Mouse (Mus musculus) c-Kit-negative CD71-positive TER-119-positive erythroid progenitor cells, embryonic 14.5 days (primary cell): ENCODE data around the gene Ttc28.
"Not testable (repeated sequence)": the region's sequence is repeated elsewhere in the genome, so short reads cannot be mapped to it uniquely, and the experiment has no call there.

Experiments
- DNase-seq: peaks from one replicate; pipeline ENCODE4 v3.0.0-alpha.2; 2013; ENCODE audit warnings: low read depth, low spot score

Gene Ttc28

DNA sequence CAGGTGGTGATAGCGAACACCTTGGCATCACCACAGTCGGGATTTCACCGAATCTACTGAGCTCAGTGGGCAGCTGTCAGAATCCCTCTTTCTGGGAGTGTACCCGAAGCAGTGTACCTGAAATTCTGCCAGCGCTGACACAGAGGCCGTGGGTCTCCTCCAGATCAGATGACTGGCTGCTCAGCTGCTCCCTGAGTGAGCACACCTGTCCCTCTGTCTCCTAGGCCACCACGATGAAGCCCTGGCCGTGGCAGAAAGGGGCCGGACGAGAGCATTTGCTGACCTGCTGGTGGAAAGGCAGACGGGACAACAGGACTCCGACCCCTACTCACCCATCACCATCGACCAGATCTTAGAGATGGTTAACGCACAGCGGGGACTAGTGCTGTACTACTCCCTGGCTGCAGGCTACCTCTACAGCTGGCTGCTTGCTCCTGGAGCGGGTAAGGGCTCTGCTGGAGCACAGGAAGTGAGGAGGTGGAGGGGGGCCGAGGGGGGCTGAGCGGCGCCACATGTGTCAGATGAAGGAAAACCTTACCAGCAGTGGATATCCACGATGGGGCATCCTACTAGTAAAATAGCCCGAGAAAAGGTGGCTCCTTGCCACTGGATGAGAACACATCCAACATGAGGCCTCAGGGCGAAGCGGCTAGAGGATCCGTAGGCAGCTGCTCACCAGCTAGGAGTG, 353.6 kb downstream of the Ttc28 start:
- no peak for DNase-seq

DNA sequence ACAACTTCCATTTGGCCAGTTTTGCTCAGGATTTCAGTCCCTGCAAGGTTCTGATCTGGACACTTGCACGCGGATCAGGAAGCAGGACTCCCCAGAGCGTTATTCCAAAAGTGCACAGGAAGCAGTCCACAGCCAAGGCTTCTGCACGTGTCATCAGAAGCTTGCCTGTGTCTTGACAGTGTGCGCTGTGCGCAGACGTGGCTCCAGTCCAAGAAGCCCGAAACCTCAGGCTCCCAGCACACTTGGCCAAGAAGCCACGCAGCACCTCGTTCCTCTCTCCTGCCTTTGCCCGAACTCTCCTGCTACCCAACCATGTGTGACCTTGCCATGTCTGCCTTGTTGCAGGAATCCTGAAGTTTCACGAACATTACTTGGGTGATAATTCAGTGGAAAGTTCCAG, 355.5 kb downstream of the Ttc28 start:
- DNase-seq = no peak

DNA sequence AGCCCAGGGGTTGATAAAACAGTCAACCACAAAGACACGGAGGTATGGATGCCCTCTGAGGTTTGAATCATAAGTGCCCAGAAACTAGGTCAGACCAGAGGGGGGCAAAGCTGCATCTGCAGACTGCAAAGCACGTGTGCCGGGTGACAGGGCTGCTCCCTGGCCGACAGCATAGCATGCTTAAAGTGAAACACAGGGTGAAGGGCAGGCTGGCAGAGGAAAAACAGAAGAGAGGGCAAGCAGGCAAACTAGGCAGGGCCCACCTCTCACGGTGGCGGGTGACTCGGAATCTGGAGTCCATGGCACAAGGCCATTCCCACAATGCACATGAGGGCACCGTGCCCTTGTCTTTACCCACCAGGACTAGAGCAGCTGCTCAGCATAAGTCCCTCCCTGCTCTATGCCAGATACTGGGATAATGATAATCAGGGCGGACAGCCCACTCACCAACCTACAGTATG, 357.6 kb downstream of the Ttc28 start:
- DNase-seq = no peak

DNA sequence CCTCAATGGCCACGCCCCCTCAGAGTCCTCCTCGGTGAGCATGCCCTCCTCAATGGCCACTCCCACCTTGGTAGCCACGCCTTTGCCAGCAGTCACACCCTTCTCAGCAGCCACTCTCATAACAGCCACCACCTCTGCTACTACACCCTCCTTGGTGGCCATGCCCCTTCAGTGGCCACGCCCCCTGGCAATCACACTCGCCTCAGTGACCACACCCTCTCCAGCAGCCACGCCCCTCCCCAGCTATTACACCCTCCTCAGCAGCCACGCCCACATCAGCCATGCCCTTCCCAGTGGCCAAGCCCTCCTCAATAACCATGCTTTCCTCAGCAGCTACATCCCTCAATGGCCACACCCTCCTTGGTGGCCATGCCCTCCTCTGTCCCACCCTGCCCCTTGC, 359.6 kb downstream of the Ttc28 start:
- peak; percentile 44 for DNase-seq

DNA sequence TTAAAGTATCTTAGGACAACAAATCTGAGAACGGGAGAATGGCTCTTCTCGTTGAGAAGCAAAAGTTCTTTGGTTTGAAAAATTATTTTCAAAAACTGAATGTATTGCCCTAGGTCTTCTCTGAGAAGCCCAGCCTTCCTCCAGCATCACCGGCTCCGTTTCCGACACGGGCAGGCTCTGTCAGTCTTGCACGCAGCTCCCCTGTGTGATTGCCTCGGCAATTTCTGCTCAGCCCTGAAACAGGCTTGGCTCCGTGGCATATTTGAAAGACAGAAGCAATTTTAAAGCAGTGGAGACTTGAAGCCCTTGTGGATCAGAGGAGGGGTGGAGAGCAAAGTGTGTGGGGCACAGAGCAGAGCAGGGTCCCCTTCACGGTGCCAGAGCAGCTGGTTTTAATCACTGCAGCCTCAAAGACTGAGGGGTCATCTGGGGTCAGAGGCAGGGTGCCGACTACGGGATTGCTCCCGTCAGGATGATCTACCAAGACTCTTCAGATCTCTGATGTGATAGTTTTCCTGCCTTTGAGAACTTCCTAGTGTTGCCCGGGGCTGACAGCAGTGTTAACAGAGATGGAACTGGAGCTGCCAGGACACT, 363.9 kb downstream of the Ttc28 start:
- DNase-seq = no peak

DNA sequence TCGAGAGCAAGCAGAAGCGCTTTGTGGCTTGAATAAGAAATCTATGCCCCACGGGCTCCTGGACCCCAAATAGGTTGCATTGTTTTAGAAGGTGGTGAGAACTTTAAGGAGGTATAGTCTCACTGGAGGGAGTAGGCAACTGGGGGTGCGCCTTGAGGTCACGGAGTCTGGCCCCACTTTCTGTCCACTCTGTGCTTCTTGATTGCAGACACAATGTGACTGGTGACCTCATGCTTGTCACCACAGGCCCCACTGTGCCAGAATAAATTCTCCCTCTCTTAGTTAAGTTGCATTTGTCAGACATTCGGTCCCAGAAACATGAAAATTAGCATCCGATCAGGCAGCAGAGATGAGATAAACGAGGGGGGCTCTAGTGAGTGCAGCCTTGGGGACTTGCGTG, 364.5 kb downstream of the Ttc28 start:
- DNase-seq = no peak

DNA sequence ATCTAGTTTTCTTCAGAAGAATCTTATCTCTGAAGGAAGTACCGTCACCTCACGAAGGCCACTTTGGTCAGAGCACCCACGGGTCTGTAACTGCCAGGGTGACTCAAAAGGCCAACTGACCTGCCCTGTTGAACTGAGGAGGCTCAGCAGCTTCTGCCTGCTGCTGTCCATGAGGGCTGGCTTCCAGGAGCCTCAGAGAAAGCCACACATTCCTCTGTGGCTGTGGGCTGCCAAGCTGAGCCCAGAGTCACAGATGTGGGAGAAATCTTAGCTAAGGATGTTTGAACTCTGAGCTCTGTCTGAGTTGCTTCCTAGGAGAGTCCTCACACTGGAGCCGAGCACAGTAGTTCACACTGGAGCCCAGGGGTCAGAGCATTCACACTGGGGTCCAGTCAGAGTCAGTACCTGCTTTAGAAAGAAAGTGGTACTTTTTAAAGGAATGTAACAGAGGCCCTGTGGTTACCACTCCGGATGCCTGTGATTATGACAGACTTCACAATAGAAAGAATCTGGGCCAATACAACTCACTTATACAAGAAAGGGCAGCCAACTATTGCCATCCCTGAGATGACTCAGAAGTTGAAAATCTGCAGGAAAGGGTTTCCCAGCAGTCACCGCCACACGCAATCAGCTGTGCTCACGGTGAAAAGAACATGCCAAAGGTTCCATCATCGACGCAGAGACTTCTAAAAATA, 368.1 kb downstream of the Ttc28 start:
- no peak for DNase-seq

DNA sequence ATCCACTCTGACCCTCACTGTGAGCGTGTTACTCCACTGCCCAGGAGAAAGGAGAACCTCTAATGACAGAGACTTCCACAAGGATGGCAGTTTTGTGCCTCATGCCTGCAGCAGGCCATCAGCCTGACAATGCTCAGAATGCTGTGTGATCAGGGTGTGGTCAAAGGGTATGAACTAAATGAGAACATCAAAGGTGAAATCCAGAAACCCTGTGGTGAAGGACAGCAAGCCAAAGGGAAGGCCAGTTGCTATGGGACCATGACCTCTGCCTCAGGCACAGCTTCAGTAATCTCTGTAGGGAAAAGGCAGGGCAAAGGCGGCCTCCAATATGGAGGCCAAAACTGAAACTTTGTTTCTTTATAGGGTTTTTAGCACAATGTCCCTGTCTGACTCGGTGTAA, 372.5 kb downstream of the Ttc28 start:
- DNase-seq = no peak

DNA sequence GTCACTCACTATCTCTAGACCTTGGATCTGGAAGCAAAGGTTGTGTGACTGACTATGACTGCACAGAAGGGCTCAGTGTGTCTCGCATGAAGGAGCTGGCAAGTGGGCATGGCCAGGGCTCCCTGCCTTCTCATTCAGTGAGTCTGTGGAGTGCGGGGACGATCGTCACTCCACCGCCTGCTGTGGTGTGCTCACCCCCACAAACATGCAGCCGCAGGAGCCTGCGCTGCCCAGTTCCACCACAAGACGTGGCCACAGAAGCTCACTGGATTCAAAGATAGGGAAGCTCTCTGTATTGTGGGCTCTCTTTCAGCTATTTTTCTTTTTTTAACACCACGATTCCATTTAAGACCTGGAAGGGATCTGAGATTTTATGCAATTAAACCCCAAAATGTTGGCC, 374.8 kb downstream of the Ttc28 start:
- DNase-seq = no peak

DNA sequence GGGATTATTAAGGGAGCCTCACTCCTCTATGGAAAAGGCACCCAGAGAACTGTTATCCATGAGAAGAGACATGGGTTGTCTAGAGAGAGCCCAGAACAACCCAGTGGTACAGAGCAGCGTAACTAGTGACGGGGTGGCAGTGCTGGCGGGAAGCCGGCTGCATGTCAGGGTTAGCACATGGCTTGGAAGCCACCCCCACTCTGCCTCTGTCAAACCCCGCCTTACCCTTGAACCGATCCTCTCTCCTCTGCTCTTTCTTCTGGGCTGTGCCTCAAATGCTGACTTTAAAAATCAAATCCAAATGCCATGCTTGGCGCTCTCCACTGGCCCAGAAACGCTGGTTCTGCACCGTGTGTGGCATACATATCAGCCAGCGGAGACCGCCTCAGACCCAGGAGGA, 375.2 kb downstream of the Ttc28 start:
- DNase-seq = no peak

DNA sequence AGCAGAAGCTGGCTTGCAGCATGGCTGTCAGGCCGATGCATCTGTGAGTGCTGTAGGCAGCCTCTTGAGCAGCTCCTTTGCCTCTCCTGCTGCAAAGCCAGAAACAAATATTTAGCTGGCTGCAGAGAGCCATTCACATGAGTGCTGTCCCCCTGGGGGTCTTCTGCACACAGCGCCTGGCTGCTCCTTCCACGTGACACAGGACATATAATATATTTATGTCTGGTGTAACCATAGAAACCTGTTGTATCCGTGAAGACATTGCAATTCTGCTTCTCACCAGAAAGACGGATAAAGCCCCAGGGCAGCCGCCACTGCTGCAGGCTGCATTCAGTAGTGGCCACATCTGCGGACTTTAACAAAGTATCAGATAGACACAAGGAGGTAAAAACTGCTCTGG, 376.6 kb downstream of the Ttc28 start:
- DNase-seq = no peak

DNA sequence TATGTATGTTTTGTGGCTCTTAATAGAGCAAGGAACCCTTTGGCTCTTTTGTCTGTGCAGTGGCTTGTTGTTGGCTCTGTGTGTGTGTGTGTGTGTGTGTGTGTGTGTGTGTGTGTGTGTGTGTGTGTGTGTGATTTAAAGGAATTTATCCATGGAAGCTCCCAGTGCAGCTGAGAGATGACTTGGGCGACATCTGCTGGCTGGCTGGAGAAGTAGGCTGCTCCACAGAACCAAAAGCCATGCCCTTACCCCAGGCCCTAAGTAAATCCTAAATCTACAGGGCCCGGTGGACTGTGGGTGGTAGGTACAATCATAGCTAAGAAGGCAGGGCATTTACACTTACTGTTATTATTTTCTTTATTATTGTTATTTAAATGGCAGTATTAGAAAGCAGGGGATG, 377.5 kb downstream of the Ttc28 start:
- DNase-seq = no peak

DNA sequence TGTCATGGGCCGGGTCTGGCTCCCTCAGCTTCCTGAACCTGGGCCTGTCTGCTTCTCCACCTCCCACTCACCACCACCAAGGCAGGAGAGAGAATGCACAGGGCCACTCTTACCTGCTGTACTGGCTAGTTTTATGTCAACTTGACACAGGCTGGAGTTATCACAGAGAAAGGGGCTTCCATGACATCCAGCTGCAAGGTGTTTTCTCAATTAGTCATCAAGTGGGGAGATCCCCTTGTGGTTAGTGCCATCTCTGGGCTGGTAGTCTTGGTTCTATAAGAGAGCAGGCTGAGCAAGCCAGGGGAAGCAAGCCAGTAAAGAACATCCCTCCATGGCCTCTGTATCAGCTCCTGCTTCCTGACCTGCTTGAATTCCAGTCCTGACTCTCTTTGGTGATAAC, 381.6 kb downstream of the Ttc28 start:
- not testable (repeated sequence) for DNase-seq

DNA sequence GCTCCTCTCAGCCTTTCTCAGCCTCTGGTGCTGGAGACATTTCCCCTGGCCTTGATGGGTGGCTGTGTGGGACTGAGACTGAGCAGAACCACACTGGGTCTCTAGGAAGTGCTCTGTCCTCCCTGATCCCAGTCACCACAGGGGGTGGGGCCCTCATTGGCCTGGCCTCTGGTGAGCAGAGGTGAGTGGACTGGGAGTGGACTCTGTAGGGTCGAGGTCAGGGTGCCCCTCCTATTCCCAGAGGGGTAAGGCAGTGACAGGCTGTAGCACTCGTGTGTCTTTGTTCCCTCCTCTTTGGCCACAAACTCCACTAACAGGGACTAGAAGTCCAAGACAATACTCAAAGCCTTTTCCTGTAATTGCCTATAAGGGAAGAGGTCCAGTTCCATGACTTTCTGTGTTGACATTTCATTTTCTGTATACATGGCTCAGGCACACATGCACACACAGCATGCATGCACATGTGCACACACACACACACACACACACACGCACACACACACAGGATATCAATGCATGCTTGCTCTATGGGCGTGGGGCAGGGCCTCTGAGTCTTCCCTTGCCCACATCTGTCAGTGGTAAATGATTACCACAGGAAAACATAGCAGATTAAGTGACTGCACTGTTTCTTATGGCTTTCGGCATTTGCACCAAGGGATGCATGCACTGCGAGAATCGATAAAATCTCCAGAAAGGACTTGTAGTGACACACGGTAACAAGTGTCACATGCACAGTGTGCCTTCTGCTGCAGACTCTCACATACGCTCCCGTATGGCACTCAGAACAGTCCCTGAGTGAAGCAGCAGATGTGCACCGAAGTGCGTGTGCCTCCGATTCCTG, 382.4 kb downstream of the Ttc28 start:
- no peak for DNase-seq

DNA sequence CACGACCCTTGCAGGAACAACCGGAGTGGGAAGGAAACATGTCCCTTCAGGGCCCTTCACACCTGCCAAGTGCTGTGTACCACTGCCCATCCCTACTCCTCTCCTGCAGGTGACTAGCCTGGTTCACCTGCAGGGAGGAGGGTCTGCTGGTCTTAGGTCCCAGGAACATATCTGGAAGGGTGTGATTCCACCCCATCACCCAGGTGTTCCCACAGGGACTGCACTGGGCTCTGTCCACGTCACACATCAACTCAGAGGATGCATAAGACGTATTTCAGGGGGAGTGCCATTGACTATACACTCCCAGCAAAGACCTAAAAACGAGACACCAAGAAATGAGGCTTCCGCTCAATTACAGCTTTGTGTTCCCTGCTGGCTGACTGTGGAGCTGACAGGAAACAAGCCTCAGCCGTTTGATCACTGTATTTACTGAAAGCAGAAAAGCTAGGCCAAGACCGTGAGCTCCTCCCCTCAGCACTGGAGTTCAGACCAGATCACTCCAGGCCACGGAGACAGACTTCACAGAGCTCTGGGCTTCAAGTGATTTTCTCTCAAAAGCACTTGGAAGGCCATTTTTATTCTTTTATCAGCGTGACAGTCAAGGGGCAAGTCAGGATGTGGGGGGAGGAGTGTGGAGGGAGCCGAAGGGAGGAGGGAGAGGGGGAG, 383.1 kb downstream of the Ttc28 start:
- DNase-seq = no peak

DNA sequence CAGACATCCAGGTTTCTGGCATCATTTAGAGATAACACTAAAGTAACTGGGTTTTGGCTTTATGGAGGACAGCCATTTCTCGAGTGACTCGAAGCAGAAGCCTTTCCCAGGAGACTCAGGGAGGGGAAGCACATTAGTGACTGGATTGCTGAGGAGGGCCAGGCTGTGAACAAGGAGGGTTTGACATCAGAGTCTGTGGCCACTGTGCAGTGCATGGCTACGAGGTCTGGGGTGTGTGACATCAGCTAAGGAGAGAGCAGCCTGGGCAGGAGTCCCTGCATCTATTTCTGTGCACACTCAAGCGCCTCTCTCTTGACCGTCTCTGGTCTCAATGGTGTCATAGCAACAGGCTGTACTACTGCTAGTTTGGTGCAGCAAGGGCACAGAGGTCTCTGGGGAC, 383.8 kb downstream of the Ttc28 start:
- DNase-seq = no peak

DNA sequence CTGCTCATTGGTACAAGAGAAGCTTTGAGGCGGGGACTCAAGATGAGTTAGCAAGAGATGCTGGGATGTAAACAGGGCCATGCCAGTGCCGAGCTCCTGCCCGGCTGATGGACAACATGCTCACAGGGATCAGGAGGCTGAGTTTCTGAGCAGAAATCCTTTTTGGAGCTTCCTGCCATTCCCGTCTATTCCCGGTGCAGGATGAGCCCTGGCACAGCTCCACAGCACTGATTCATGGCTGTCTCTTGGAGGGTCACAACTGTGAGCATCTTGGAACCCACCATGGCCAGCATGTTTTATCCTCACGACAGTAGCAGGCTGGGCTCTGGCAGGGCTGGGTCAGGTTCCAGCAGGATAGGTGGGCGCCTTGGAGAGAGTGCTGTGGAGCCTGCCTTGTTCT, 384.9 kb downstream of the Ttc28 start:
- DNase-seq = no peak

DNA sequence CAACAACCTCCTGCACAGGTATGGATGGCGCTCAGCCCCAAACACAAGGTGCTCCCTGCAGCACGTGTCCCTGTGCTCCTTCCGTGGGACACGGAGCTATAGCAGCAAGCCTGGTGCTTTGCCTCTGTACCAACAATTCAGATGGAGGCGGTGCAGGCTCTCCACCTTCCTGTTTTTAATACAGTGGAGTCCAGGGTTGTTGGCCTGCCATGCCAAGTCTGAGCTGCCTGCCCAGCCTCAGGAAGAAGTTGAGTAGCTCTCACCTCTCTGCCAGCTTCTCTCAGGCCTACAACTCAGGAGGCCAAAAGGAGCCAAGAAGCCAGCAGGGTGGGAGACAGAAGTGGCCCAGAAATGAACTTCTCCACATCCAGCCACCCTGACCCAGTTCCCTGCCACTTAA, 387.1 kb downstream of the Ttc28 start:
- DNase-seq = no peak

DNA sequence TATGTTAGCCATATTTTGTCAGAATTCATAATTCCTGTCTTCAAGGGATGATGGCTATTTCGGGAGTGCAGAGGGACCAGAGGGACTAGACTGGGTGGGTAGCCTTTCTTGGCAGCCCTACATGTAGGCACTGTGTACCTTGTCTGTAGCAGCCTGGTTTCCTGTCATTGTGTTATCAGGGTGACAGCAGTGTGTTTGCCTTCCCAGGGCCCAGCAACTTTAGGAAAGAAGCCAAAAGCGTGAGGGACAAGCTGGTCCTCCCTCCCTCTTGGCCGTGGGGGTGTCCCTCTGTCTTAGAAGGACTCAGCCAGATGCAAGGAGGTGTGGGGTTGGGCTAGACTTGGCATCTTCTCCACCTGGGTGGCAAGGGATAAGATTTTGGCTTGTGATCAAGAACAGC, 387.5 kb downstream of the Ttc28 start:
- no peak for DNase-seq

DNA sequence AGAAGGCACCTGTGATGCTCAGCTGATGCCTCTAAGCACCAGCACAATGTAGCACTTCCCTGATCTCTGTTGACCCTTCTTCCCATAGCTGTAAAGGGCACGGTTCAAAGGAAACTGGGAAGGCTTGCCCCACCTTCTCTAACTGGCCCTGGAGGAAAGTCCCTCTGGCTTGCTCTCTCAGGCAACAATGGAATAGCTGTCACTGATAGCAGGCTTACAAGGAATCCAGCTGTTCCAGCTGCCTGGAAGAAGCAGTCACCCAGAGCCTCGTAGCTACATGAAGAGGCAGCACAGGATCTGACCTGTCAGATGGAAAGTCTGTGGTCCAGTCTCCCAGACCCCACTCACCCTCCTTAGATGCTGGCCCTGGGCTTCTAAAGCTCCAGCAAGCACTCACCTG, 389.2 kb downstream of the Ttc28 start:
- DNase-seq = no peak

DNA sequence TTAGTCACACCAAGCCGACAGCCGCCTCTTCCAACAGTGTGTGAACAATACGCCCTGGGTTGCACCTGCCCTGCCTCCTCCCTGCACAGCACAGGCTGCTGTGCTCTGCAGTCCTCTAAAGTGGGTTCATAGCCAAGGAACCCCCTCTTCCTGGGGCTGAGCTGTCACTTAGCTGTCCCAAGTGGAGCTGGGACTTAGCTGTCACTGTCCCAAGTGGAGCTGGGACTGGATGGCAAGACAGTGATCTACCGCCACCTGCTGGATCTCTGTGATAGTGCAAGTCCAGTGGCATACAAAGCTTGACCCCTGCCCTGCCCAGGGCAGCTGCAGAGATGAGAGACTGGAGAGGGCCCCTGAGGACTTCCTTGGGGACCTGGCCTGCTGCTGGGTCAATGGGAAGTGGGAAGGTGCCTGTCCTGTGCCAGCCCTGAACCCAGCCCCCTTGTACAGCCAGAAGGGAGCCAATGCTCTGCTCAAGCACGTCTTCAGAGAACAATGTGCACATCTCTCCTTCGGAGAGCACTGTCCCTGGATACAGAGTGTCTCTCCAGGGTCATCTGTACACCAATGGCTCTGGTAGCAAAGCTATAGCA, 390.1 kb downstream of the Ttc28 start:
- DNase-seq = peak; percentile 47
